Mouse (Mus musculus) myocyte (in vitro differentiated cells): Measurements from ENCODE around the gene Adcy7.

Source experiments
- CEBPB ChIP-seq: IDR thresholded peaks from 2 replicates; pipeline ENCODE4 v1.6.1; 2011; ENCODE audit warnings: mild to moderate bottlenecking, moderate library complexity; ENCODE audit not compliant: poor library complexity, insufficient read depth, severe bottlenecking
- MAX ChIP-seq: IDR thresholded peaks from one replicate; pipeline ENCODE4 v1.6.1; 2011; ENCODE audit warnings: low read depth, mild to moderate bottlenecking, control low read depth
- POLR2A ChIP-seq: IDR thresholded peaks from one replicate; pipeline ENCODE4 v1.6.1; 2011; ENCODE audit warnings: low read depth, mild to moderate bottlenecking, control low read depth, moderate library complexity; ENCODE audit not compliant: insufficient read length
- POLR2AphosphoS2 ChIP-seq: IDR thresholded peaks from one replicate; pipeline ENCODE4 v1.6.1; 2011; ENCODE audit warnings: low read depth, control low read depth; ENCODE audit not compliant: insufficient read length

DNA sequence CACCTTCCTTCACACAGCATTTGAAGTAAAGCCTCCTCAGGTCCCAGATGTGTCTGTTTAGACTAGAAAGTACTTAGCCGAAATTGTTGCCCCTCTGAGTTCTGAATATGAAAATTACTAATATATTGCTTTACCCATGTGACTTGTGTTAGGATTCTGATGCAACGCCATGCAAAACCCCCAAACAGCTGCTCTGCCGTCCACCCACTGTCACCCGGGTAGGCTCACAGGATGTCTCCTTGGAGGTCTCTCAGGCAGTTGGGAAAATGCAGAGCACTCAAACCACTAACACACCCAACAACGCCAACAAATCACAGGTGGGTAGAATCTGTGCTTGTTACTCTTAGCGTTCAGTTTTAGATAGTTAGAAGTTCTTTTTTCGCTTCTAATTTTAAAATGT is 17.2 kb upstream of the Adcy7 start:
- TF ChIP-seq POLR2A (no peak), POLR2AphosphoS2 (no peak), CEBPB (peak; percentile 99), MAX (peak; percentile 55)
